Mouse (Mus musculus): Measurements from ENCODE around the gene Ube2d2b. TPM values are rescaled to one million over a fixed set of nuclear protein-coding genes. Genes with fewer than 3 reads are reported as not detected.

Gene Ube2d2b
- polyA plus RNA-seq, 1 experiment from 2014 or later: 0.51 TPM

- H3K27me3 ChIP-seq: no peaks in the 10 kb centered on the region
- H3K9me3 ChIP-seq: no peaks in the 10 kb centered on the region
- H3K27ac ChIP-seq (replicated peaks): no peak overlapping the region
- H3K4me3 ChIP-seq: no peak overlapping the region
- peaks cover 8% of the 10 kb centered on the region for H3K4me1 ChIP-seq
- no peak overlapping the region for H3K4me2 ChIP-seq (replicated peaks)
- no peaks in the 10 kb centered on the region for H3K36me3 ChIP-seq
- H3K9ac ChIP-seq (replicated peaks): no peak overlapping the region
- 49% methylated on average over 2 of the region's 2 CpGs for WGBS
- ATAC-seq (ENCODE audit: low FRiP score, low read depth): no peak
Observed at GRCm38 (mm10) chr5:107858963-107859362, 29.1 kb downstream of the Ube2d2b start.

GRCm38 (mm10) chr5:107863971-107864370 is 34.1 kb downstream of the Ube2d2b start:
- no peaks in the 10 kb centered on the region for H3K36me3 ChIP-seq
- H3K27ac ChIP-seq (replicated peaks): no peak overlapping the region
- 0 out of 2 replicates have a peak, but pooled peaks cover 2% of the 10 kb centered on the region for H3K4me1 ChIP-seq
- no peak overlapping the region for H3K4me3 ChIP-seq
- H3K9me3 ChIP-seq: no peaks in the 10 kb centered on the region
- H3K9ac ChIP-seq (replicated peaks): no peak overlapping the region
- no peak overlapping the region for H3K4me2 ChIP-seq (replicated peaks)
- no peak for ATAC-seq (ENCODE audit: low FRiP score, low read depth)
- 86% methylated on average over 3 of the region's 3 CpGs for WGBS
- no peaks in the 10 kb centered on the region for H3K27me3 ChIP-seq

DNA sequence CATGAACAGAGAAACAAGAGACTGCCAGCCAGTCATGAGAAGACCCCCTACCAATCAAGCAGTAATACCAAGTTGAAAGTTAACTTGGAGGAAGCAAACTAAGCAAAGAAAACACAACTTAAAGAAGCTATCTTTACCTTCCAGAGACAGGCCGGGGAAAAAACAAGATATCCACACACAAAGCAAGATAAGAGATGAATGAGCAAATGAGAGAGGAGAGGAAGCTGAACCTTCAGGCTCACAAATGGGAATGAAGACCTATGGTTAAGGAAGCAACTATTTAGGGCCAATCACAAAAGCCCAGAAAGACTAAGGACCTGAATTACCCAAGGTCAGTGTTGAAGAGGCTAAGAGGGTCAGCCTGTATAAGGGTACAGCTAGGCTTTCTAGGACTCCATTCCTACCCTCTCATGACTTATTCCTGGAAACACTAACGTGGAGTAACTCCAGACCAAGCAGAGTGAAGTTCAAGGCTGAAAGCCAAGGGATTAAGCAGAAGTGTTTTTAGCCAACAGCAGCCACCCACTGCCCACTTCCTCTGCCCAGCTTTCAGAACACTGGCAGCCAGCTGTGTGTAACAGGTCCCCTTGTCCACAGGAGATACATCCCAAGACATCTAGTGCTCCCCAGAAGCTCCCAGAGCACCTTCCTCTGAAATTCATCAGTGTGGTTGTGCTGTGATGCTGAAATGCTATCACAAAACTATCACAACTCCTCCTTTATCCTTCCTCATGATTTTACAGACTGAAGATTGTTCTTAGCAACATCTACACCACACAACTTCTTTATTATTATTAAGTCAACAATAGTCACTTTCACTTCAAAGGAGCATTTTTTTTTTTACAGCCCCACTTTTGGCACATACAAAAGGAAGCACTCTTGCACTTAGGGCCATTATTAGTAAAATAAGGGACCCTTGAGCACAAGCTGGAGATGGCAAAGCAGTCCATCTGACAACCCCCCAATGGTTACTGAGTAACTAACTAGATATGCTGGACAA is 36.5 kb downstream of the Ube2d2b start:
- Histone ChIP-seq H3K4me3 (no peak overlapping the region), H3K9ac (replicated peaks) (no peak overlapping the region), H3K4me2 (replicated peaks) (no peak overlapping the region), H3K4me1 (0 out of 2 replicates have a peak, but pooled peaks cover under 1% of the 10 kb centered on the region), H3K27me3 (peaks cover 6% of the 10 kb centered on the region), H3K36me3 (no peaks in the 10 kb centered on the region), H3K27ac (replicated peaks) (no peak overlapping the region), H3K9me3 (no peaks in the 10 kb centered on the region)
- ATAC-seq (ENCODE audit: low FRiP score, low read depth): no peak
- 78% methylated on average over 2 of the region's 2 CpGs for WGBS

GRCm38 (mm10) chr5:107867970-107868904 is 38.3 kb downstream of the Ube2d2b start:
- peak overlapping the region; percentile 90 for H3K27ac ChIP-seq (replicated peaks)
- H3K4me2 ChIP-seq (replicated peaks): peak overlapping the region; percentile 69
- H3K9ac ChIP-seq (replicated peaks): peak overlapping the region; percentile 87
- ATAC-seq (ENCODE audit: low FRiP score, low read depth): peak; percentile 78
- H3K4me1 ChIP-seq: no peaks in the 10 kb centered on the region
- H3K36me3 ChIP-seq: no peaks in the 10 kb centered on the region
- H3K27me3 ChIP-seq: peaks cover 6% of the 10 kb centered on the region
- H3K9me3 ChIP-seq: no peaks in the 10 kb centered on the region
- peak overlapping the region; percentile 86 for H3K4me3 ChIP-seq
- WGBS: under 1% methylated on average over 52 of the region's 82 CpGs

DNA sequence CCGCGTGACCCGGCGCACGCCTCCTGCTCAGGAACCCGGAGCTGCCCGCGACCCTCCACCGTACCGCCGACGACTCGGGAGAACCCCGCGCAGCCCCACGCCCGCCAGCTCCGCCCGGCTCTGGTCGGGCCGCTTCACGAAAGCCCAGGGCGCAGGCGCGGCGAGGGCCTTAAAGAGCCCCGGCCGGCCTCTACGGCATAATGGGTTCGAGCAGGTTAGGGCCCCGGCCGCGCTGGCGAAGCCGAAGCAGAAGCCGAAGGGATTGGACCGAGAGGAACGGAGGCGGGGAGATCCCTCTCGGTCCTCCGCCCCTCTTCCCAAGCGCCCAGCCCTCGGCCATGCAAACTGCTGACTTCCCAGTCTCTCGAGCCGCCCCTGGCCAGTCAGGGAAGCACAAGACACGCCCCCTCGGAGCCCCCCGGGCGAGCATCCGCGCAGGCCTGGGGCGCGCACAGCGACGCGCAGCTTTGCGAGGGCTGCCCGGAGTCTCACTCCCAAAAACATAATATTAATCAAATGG is 39.1 kb downstream of the Ube2d2b start:
- WGBS: under 1% methylated on average over 58 of the region's 58 CpGs
- H3K4me1 ChIP-seq: no peaks in the 10 kb centered on the region
- H3K9me3 ChIP-seq: no peaks in the 10 kb centered on the region
- H3K36me3 ChIP-seq: no peaks in the 10 kb centered on the region
- H3K4me3 ChIP-seq: peak overlapping the region; percentile 86
- peak overlapping the region; percentile 87 for H3K9ac ChIP-seq (replicated peaks)
- H3K27me3 ChIP-seq: peaks cover 6% of the 10 kb centered on the region
- peak overlapping the region; percentile 90 for H3K27ac ChIP-seq (replicated peaks)
- ATAC-seq (ENCODE audit: low FRiP score, low read depth): peak; percentile 98
- peak overlapping the region; percentile 69 for H3K4me2 ChIP-seq (replicated peaks)

- no peak for ATAC-seq (ENCODE audit: low FRiP score, low read depth)
- H3K4me1 ChIP-seq: no peaks in the 10 kb centered on the region
- H3K4me3 ChIP-seq: no peak overlapping the region
- no peaks in the 10 kb centered on the region for H3K9me3 ChIP-seq
- no peaks in the 10 kb centered on the region for H3K36me3 ChIP-seq
- H3K27me3 ChIP-seq: peaks cover 6% of the 10 kb centered on the region
- H3K9ac ChIP-seq (replicated peaks): no peak overlapping the region
- no peak overlapping the region for H3K4me2 ChIP-seq (replicated peaks)
- H3K27ac ChIP-seq (replicated peaks): no peak overlapping the region
- 63% methylated on average over 2 of the region's 2 CpGs for WGBS
Observed at GRCm38 (mm10) chr5:107869701-107870100, 39.8 kb downstream of the Ube2d2b start.

- Histone ChIP-seq H3K9me3 (no peaks in the 10 kb centered on the region), H3K9ac (replicated peaks) (no peak overlapping the region), H3K4me2 (replicated peaks) (no peak overlapping the region), H3K4me3 (no peak overlapping the region), H3K36me3 (no peaks in the 10 kb centered on the region), H3K4me1 (no peaks in the 10 kb centered on the region), H3K27me3 (peaks cover 6% of the 10 kb centered on the region), H3K27ac (replicated peaks) (no peak overlapping the region)
- no peak for ATAC-seq (ENCODE audit: low FRiP score, low read depth)
- WGBS: 88% methylated on average over 6 of the region's 6 CpGs
Observed at GRCm38 (mm10) chr5:107873330-107873729, 43.4 kb downstream of the Ube2d2b start.

GRCm38 (mm10) chr5:107873886-107874302 is 44.0 kb downstream of the Ube2d2b start:
- Histone ChIP-seq H3K27me3 (peaks cover 6% of the 10 kb centered on the region), H3K9me3 (no peaks in the 10 kb centered on the region), H3K36me3 (no peaks in the 10 kb centered on the region), H3K9ac (replicated peaks) (no peak overlapping the region), H3K27ac (replicated peaks) (no peak overlapping the region), H3K4me2 (replicated peaks) (no peak overlapping the region), H3K4me3 (no peak overlapping the region), H3K4me1 (no peaks in the 10 kb centered on the region)
- no peak for ATAC-seq (ENCODE audit: low FRiP score, low read depth)
- 68% methylated on average over 7 of the region's 7 CpGs for WGBS

GRCm38 (mm10) chr5:107874561-107875260 is 44.8 kb downstream of the Ube2d2b start, which contains the start of gene Evi5:
Gene Evi5, minus strand, starts transcription at chr5:107875107.
- Histone ChIP-seq H3K27ac (replicated peaks) (no peak within 1 kb of the TSS), H3K4me3 (no peak within 1 kb of the TSS), H3K36me3 (no peaks in the 10 kb centered on the region), H3K4me2 (replicated peaks) (no peak within 1 kb of the TSS), H3K27me3 (peaks cover 6% of the 10 kb centered on the region), H3K4me1 (no peaks in the 10 kb centered on the region), H3K9ac (replicated peaks) (no peak within 1 kb of the TSS), H3K9me3 (no peaks in the 10 kb centered on the region)
- 52% methylated on average over 4 of the region's 4 CpGs for WGBS
- no peak for ATAC-seq (ENCODE audit: low FRiP score, low read depth)

GRCm38 (mm10) chr5:107875261-107875611 is 45.3 kb downstream of the Ube2d2b start:
- Histone ChIP-seq H3K27me3 (peaks cover 4% of the 10 kb centered on the region), H3K27ac (replicated peaks) (no peak overlapping the region), H3K36me3 (no peaks in the 10 kb centered on the region), H3K9me3 (no peaks in the 10 kb centered on the region), H3K4me1 (no peaks in the 10 kb centered on the region), H3K9ac (replicated peaks) (no peak overlapping the region), H3K4me3 (no peak overlapping the region), H3K4me2 (replicated peaks) (no peak overlapping the region)
- ATAC-seq (ENCODE audit: low FRiP score, low read depth): no peak

DNA sequence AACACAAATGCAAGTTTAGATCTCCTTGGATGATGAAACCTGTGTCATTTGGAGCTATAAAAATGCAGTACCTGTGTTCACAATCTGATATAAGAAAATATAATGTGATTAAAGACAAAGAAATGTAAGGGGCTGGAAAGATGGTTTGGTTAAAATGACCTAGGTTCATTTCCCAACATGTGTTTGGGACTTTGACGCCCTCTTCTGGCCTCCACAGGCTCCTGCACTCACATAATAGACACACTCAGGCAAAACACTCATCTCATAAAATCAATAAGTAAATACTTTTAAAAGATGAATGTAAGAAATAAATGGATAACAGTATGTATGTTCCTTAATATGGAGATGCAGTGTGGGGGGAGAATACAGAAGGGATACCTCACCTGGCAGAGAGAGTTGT is 47.2 kb downstream of the Ube2d2b start:
- Histone ChIP-seq H3K9ac (replicated peaks) (no peak overlapping the region), H3K9me3 (no peaks in the 10 kb centered on the region), H3K4me3 (no peak overlapping the region), H3K36me3 (no peaks in the 10 kb centered on the region), H3K4me1 (no peaks in the 10 kb centered on the region), H3K4me2 (replicated peaks) (no peak overlapping the region), H3K27ac (replicated peaks) (no peak overlapping the region), H3K27me3 (no peaks in the 10 kb centered on the region)
- no peak for ATAC-seq (ENCODE audit: low FRiP score, low read depth)
- WGBS: 83% methylated on average over 1 of the region's 1 CpGs
